Mouse (Mus musculus) limb, embryonic 11.5 days (tissue): ENCODE results near the gene Cpne5. TPM values are rescaled to one million over a fixed set of nuclear protein-coding genes. Genes with fewer than 3 reads are reported as not detected.

Experiments
- ATAC-seq: fragments of 200-750 bp; cut with Nextera tagmentation; 2 replicates; pipeline ENCODE4 v1.8.0; 2017; ENCODE audit warnings: low read depth; ENCODE audit not compliant: insufficient number of reproducible peaks, low FRiP score, low TSS enrichment
- DNase-seq: peaks from one replicate; pipeline ENCODE4 v3.0.0-alpha.2; 2015; ENCODE audit warnings: low spot score
- H3K27ac ChIP-seq: fragments of 300-500 bp; sonication (generic); replicated peaks from 2 replicates; pipeline ENCODE4 v1.5.1; 2014; ENCODE audit warnings: low read depth, mild to moderate bottlenecking, low read length
- H3K27me3 ChIP-seq: fragments of 300-500 bp; sonication (generic); 2 replicates; pipeline ENCODE4 v1.6.1; 2014; ENCODE audit warnings: mild to moderate bottlenecking, low read length, mixed read lengths; ENCODE audit not compliant: control insufficient read depth, insufficient read depth
- H3K36me3 ChIP-seq: fragments of 300-500 bp; sonication (generic); 2 replicates; pipeline ENCODE4 v1.6.1; 2014; ENCODE audit warnings: mild to moderate bottlenecking, low read length, moderate library complexity, mixed read lengths; ENCODE audit not compliant: control insufficient read depth, insufficient read depth
- H3K4me1 ChIP-seq: fragments of 300-500 bp; sonication (generic); 2 replicates; pipeline ENCODE4 v1.6.1; 2014; ENCODE audit warnings: low read length, mixed read lengths; ENCODE audit not compliant: control insufficient read depth, insufficient read depth
- H3K4me2 ChIP-seq: fragments of 300-500 bp; sonication (generic); 2 replicates; pipeline ENCODE4 v1.6.1; 2014; ENCODE audit warnings: low read depth, mild to moderate bottlenecking, moderate library complexity; ENCODE audit not compliant: severe bottlenecking
- H3K4me3 ChIP-seq: fragments of 300-500 bp; sonication (generic); 2 replicates; pipeline ENCODE4 v1.5.1; 2014; ENCODE audit warnings: low read depth, low read length
- H3K9ac ChIP-seq: fragments of 300-500 bp; sonication (generic); 2 replicates; pipeline ENCODE4 v1.6.1; 2014; ENCODE audit warnings: mild to moderate bottlenecking, low read length
- H3K9me3 ChIP-seq: fragments of 300-500 bp; sonication (generic); 2 replicates; pipeline ENCODE4 v1.6.1; 2016; ENCODE audit warnings: low read length; ENCODE audit not compliant: control insufficient read depth
- WGBS: fragments of 180-500 bp; shearing (Covaris S2); extraction: QIAGEN DNeasy Blood & Tissue Kit; methylation state at CpG from one replicate; pipeline ENCODE4 v1.1.7; 2014; 5-methylcytosine and 5-hydroxymethylcytosine counted together
- polyA plus RNA-seq: library from polyadenylated mRNA; unstranded; fragments of >200 nt; fragmentation: Nextera tagmentation; extraction: Ambion mirVana; gene quantifications from 2 replicates; pipeline ENCODE4 v1.2.1, GENCODE M21; 2014

Cpne5 gene
- polyA plus RNA-seq, 1 experiment from 2014 or later = 4.1 TPM

GRCm38 (mm10) chr17:29214193-29214456 is 23.8 kb downstream of the Cpne5 start:
- no peak overlapping the region for H3K9ac ChIP-seq
- peaks cover 34% of the 10 kb centered on the region for H3K4me1 ChIP-seq
- H3K4me3 ChIP-seq = no peak overlapping the region
- DNase-seq (no peak), ATAC-seq (no peak)
- no peaks in the 10 kb centered on the region for H3K36me3 ChIP-seq
- no peaks in the 10 kb centered on the region for H3K9me3 ChIP-seq
- no peak overlapping the region for H3K27ac ChIP-seq
- no peaks in the 10 kb centered on the region for H3K27me3 ChIP-seq
- no peak overlapping the region for H3K4me2 ChIP-seq
- WGBS = 83% methylated on average over 4 of the region's 4 CpGs

- no peak for ATAC-seq
- H3K4me3 ChIP-seq = no peak overlapping the region
- 0 out of 2 replicates have a peak overlapping the region, but pooled peaks have one; percentile 17 for H3K9ac ChIP-seq
- H3K4me2 ChIP-seq = peak overlapping the region; percentile 10; the same call in 1 of the 2 replicates
- 30% methylated on average over 12 of the region's 12 CpGs for WGBS
- no peaks in the 10 kb centered on the region for H3K9me3 ChIP-seq
- H3K27me3 ChIP-seq = no peaks in the 10 kb centered on the region
- H3K36me3 ChIP-seq = no peaks in the 10 kb centered on the region
- no peak overlapping the region for H3K27ac ChIP-seq
- DNase-seq = no peak
- peaks cover 34% of the 10 kb centered on the region for H3K4me1 ChIP-seq
Observed at GRCm38 (mm10) chr17:29213381-29214192, 24.4 kb downstream of the Cpne5 start.

- peaks cover 30% of the 10 kb centered on the region for H3K4me1 ChIP-seq
- no peak overlapping the region for H3K9ac ChIP-seq
- H3K4me3 ChIP-seq = no peak overlapping the region
- H3K36me3 ChIP-seq = no peaks in the 10 kb centered on the region
- ATAC-seq (no peak), DNase-seq (no peak)
- WGBS = 47% methylated on average over 7 of the region's 7 CpGs
- H3K4me2 ChIP-seq = no peak overlapping the region
- H3K27me3 ChIP-seq = no peaks in the 10 kb centered on the region
- no peaks in the 10 kb centered on the region for H3K9me3 ChIP-seq
- H3K27ac ChIP-seq = no peak overlapping the region
Observed at GRCm38 (mm10) chr17:29211836-29212235, 26.1 kb downstream of the Cpne5 start.

- no peaks in the 10 kb centered on the region for H3K36me3 ChIP-seq
- peaks cover 19% of the 10 kb centered on the region for H3K4me1 ChIP-seq
- no peak overlapping the region for H3K4me3 ChIP-seq
- H3K27ac ChIP-seq = no peak overlapping the region
- no peak for DNase-seq
- no peaks in the 10 kb centered on the region for H3K9me3 ChIP-seq
- ATAC-seq = no peak
- no peaks in the 10 kb centered on the region for H3K27me3 ChIP-seq
- no peak overlapping the region for H3K9ac ChIP-seq
- no peak overlapping the region for H3K4me2 ChIP-seq
- 92% methylated on average over 3 of the region's 3 CpGs for WGBS
Observed at GRCm38 (mm10) chr17:29210037-29210436, 27.9 kb downstream of the Cpne5 start.

GRCm38 (mm10) chr17:29206052-29206451 is 31.9 kb downstream of the Cpne5 start:
- no peak for DNase-seq
- no peaks in the 10 kb centered on the region for H3K4me1 ChIP-seq
- H3K27me3 ChIP-seq = no peaks in the 10 kb centered on the region
- no peaks in the 10 kb centered on the region for H3K9me3 ChIP-seq
- H3K27ac ChIP-seq = no peak overlapping the region
- H3K4me3 ChIP-seq = no peak overlapping the region
- ATAC-seq = no peak
- H3K9ac ChIP-seq = no peak overlapping the region
- no peaks in the 10 kb centered on the region for H3K36me3 ChIP-seq
- H3K4me2 ChIP-seq = no peak overlapping the region
- WGBS = 84% methylated on average over 7 of the region's 7 CpGs

GRCm38 (mm10) chr17:29202604-29203003 is 35.4 kb downstream of the Cpne5 start:
- no peak overlapping the region for H3K4me2 ChIP-seq
- DNase-seq = no peak
- 87% methylated on average over 6 of the region's 6 CpGs for WGBS
- H3K4me3 ChIP-seq = no peak overlapping the region
- H3K9me3 ChIP-seq = no peaks in the 10 kb centered on the region
- no peak overlapping the region for H3K9ac ChIP-seq
- ATAC-seq = no peak
- no peak overlapping the region for H3K27ac ChIP-seq
- no peaks in the 10 kb centered on the region for H3K36me3 ChIP-seq
- no peaks in the 10 kb centered on the region for H3K27me3 ChIP-seq
- peaks cover 9% of the 10 kb centered on the region for H3K4me1 ChIP-seq

GRCm38 (mm10) chr17:29199821-29200220 is 38.1 kb downstream of the Cpne5 start:
- Histone ChIP-seq H3K4me1 (peaks cover 9% of the 10 kb centered on the region), H3K9me3 (no peaks in the 10 kb centered on the region), H3K36me3 (no peaks in the 10 kb centered on the region), H3K9ac (no peak overlapping the region; the same call in 1 of the 2 replicates), H3K27ac (no peak overlapping the region), H3K27me3 (no peaks in the 10 kb centered on the region), H3K4me2 (0 out of 2 replicates have a peak overlapping the region, but pooled peaks have one; percentile 17), H3K4me3 (no peak overlapping the region)
- no peak for DNase-seq
- ATAC-seq = no peak
- 21% methylated on average over 6 of the region's 7 CpGs for WGBS

GRCm38 (mm10) chr17:29199151-29199800 is 38.7 kb downstream of the Cpne5 start:
- H3K4me2 ChIP-seq = 0 out of 2 replicates have a peak overlapping the region, but pooled peaks have one; percentile 17

More at GRCm38 (mm10) chr17:29199151-29199800, 38.7 kb downstream of the Cpne5 start:
- no peak overlapping the region; the same call in 1 of the 2 replicates for H3K9ac ChIP-seq
- WGBS = 19% methylated on average over 9 of the region's 9 CpGs
- peaks cover 9% of the 10 kb centered on the region for H3K4me1 ChIP-seq
- H3K36me3 ChIP-seq = no peaks in the 10 kb centered on the region
- DNase-seq = peak; percentile 70
- 0 out of 2 replicates have a peak overlapping the region, but pooled peaks have one; percentile 21 for H3K27ac ChIP-seq
- H3K4me3 ChIP-seq = no peak overlapping the region
- H3K27me3 ChIP-seq = no peaks in the 10 kb centered on the region
- H3K9me3 ChIP-seq = no peaks in the 10 kb centered on the region
- ATAC-seq = no peak
